Mouse (Mus musculus) R1 (cell line): ENCODE results near the gene Olfr1326-ps1.

Experiments used
- DNase-seq: peaks from one replicate; pipeline ENCODE4 v3.0.0-alpha.2; 2018; ENCODE audit warnings: low read depth, low spot score

The Olfr1326-ps1 gene

DNA sequence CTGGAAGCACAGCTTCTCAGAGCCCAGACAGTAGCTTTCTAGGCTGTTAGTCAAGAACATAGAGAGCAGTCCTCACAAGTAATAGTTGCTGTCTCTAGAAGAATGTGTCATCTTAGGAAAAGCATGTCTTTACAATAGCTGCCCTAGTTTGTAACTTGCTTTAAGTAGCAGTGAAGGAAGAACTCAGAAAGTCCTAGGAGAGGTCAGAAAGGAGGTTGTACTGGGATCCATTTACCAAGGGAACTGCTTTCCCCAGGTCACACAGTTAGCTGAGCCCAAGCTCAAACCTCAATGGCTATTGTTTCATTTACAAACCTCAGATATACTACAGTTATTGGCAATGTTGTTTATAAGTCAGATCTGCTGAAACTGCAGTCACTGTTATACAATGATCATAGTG lies at the start of gene Olfr1326-ps1:
Gene Olfr1326-ps1 (minus strand): TSS at position 101 of the 400 bp plus-strand sequence.
- DNase-seq: no peak

DNA sequence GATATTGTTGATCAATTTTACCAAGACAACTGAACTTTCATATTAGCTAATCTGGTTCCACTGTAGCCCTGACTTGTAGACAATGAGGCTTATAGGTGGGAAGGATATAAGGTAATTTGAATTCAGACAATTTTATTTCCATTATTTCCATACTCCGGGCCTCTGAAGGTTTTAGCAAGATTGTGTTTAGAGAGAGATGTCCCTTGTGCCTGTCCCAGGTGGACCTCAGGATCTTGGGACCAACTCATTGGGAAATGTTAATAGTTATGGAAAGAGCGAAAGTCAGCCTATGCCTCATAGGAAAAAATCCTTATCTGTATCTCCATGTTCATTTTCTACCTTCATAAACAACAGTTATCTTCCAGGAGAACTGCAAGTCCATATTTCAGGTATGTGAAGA lies 17.7 kb upstream of the Olfr1326-ps1 start, which contains the start of gene Olfr1325:
Gene Olfr1325 (plus strand): TSS at position 301 of the 400 bp plus-strand sequence.
- DNase-seq: no peak
